Mouse (Mus musculus): ENCODE results near the gene Celf5.

- no peak for TF ChIP-seq CTCF (IDR thresholded peaks at IDR 0.05; ENCODE audit: extremely low read depth, insufficient read depth, insufficient read length, insufficient replicate concordance)
- no peak for TF ChIP-seq POLR2A (IDR thresholded peaks at IDR 0.05; ENCODE audit: low read depth, low read length)
Observed at GRCm38 (mm10) chr10:81420191-81420767, 62.2 kb downstream of the Celf5 start.

Measured in spleen, adult 2 months (tissue).